Mouse (Mus musculus) kidney, embryonic 15.5 days (tissue): ENCODE measurements around the gene E2f3. TPM values are rescaled to one million over a fixed set of nuclear protein-coding genes. Genes with fewer than 3 reads are reported as not detected.

Experiments used
- ATAC-seq: fragments of 200-750 bp; cut with Nextera tagmentation; replicated peaks from 2 replicates; pipeline ENCODE4 v1.8.0; 2017; ENCODE audit warnings: moderate TSS enrichment; ENCODE audit not compliant: low FRiP score
- H3K27ac ChIP-seq: fragments of 300-500 bp; sonication (generic); 2 replicates; pipeline ENCODE4 v1.5.1; 2015; ENCODE audit warnings: mild to moderate bottlenecking, inconsistent platforms
- H3K27me3 ChIP-seq: fragments of 300-500 bp; sonication (generic); 2 replicates; pipeline ENCODE4 v1.6.1; 2015; ENCODE audit warnings: inconsistent platforms
- H3K36me3 ChIP-seq: fragments of 300-500 bp; sonication (generic); 2 replicates; pipeline ENCODE4 v1.6.1; 2015; ENCODE audit warnings: inconsistent platforms
- H3K4me1 ChIP-seq: fragments of 300-500 bp; sonication (generic); 2 replicates; pipeline ENCODE4 v1.6.1; 2015; ENCODE audit warnings: inconsistent platforms
- H3K4me2 ChIP-seq: fragments of 300-500 bp; sonication (generic); 2 replicates; pipeline ENCODE4 v1.6.1; 2015; ENCODE audit warnings: moderate library complexity, mild to moderate bottlenecking, inconsistent platforms
- H3K4me3 ChIP-seq: fragments of 300-500 bp; sonication (generic); replicated peaks from 2 replicates; pipeline ENCODE4 v1.5.1; 2015; ENCODE audit warnings: mild to moderate bottlenecking, inconsistent platforms
- H3K9ac ChIP-seq: fragments of 300-500 bp; sonication (generic); 2 replicates; pipeline ENCODE4 v1.6.1; 2015; ENCODE audit warnings: mild to moderate bottlenecking, inconsistent platforms
- H3K9me3 ChIP-seq: fragments of 300-500 bp; sonication (generic); replicated peaks from 2 replicates; pipeline ENCODE4 v1.6.1; 2016; ENCODE audit warnings: inconsistent platforms
- WGBS: fragments of 180-500 bp; shearing (Covaris S2); methylation state at CpG from one replicate; pipeline ENCODE4 v1.1.7; 2015; ENCODE audit warnings: mixed read lengths; 5-methylcytosine and 5-hydroxymethylcytosine counted together
- polyA plus RNA-seq: library from polyadenylated mRNA; unstranded; fragments of >200 nt; fragmentation: Nextera tagmentation; extraction: Ambion mirVana; gene quantifications from 2 replicates; pipeline ENCODE4 v1.2.1, GENCODE M21; 2015

E2f3 gene
- polyA plus RNA-seq, 1 experiment from 2014 or later: 14.6 TPM

GRCm38 (mm10) chr13:29973610-29974009 is 12.3 kb downstream of the E2f3 start:
- Histone ChIP-seq H3K9me3 (no peaks in the 10 kb centered on the region), H3K9ac (no peak overlapping the region), H3K4me2 (no peak overlapping the region), H3K27ac (no peak overlapping the region), H3K36me3 (peaks cover 31% of the 10 kb centered on the region), H3K4me1 (0 out of 2 replicates have a peak, but pooled peaks cover 2% of the 10 kb centered on the region), H3K4me3 (no peak overlapping the region), H3K27me3 (no peaks in the 10 kb centered on the region)
- 93% methylated on average over 6 of the region's 6 CpGs for WGBS
- no peak for ATAC-seq

GRCm38 (mm10) chr13:29970333-29970732 is 15.5 kb downstream of the E2f3 start:
- Histone ChIP-seq H3K4me2 (no peak overlapping the region), H3K27ac (no peak overlapping the region), H3K9me3 (no peaks in the 10 kb centered on the region), H3K4me3 (no peak overlapping the region), H3K4me1 (no peaks in the 10 kb centered on the region), H3K36me3 (peaks cover 24% of the 10 kb centered on the region), H3K9ac (no peak overlapping the region), H3K27me3 (no peaks in the 10 kb centered on the region)
- no peak for ATAC-seq
- WGBS: 94% methylated on average over 7 of the region's 7 CpGs

- H3K9ac ChIP-seq: no peak overlapping the region
- no peaks in the 10 kb centered on the region for H3K27me3 ChIP-seq
- H3K36me3 ChIP-seq: peaks cover 24% of the 10 kb centered on the region
- no peaks in the 10 kb centered on the region for H3K9me3 ChIP-seq
- H3K4me2 ChIP-seq: no peak overlapping the region
- 94% methylated on average over 7 of the region's 7 CpGs for WGBS
- H3K27ac ChIP-seq: no peak overlapping the region
- no peak overlapping the region for H3K4me3 ChIP-seq
- ATAC-seq: no peak
- H3K4me1 ChIP-seq: no peaks in the 10 kb centered on the region
Observed at GRCm38 (mm10) chr13:29968636-29969035, 17.2 kb downstream of the E2f3 start.

- Histone ChIP-seq H3K27me3 (no peaks in the 10 kb centered on the region), H3K4me2 (no peak overlapping the region), H3K9me3 (no peaks in the 10 kb centered on the region), H3K4me1 (no peaks in the 10 kb centered on the region), H3K9ac (no peak overlapping the region), H3K4me3 (no peak overlapping the region), H3K36me3 (peaks cover 34% of the 10 kb centered on the region), H3K27ac (no peak overlapping the region)
- no peak for ATAC-seq
- 81% methylated on average over 5 of the region's 5 CpGs for WGBS
Observed at GRCm38 (mm10) chr13:29967367-29967766, 18.5 kb downstream of the E2f3 start.

GRCm38 (mm10) chr13:29966966-29967365 is 18.9 kb downstream of the E2f3 start:
- WGBS: 96% methylated on average over 8 of the region's 8 CpGs
- H3K4me3 ChIP-seq: no peak overlapping the region
- no peak for ATAC-seq

GRCm38 (mm10) chr13:29964087-29964486 is 21.8 kb downstream of the E2f3 start:
- H3K27ac ChIP-seq: no peak overlapping the region
- H3K9me3 ChIP-seq: no peaks in the 10 kb centered on the region
- WGBS: 92% methylated on average over 6 of the region's 6 CpGs
- H3K36me3 ChIP-seq: peaks cover 27% of the 10 kb centered on the region
- peaks cover 8% of the 10 kb centered on the region; the same call in 1 of the 2 replicates for H3K4me1 ChIP-seq
- H3K9ac ChIP-seq: no peak overlapping the region
- no peaks in the 10 kb centered on the region for H3K27me3 ChIP-seq
- ATAC-seq: no peak
- no peak overlapping the region for H3K4me3 ChIP-seq
- no peak overlapping the region for H3K4me2 ChIP-seq

More at GRCm38 (mm10) chr13:29966966-29967365, 18.9 kb downstream of the E2f3 start:
- Histone ChIP-seq H3K27me3 (no peaks in the 10 kb centered on the region), H3K9me3 (no peaks in the 10 kb centered on the region), H3K27ac (no peak overlapping the region), H3K9ac (no peak overlapping the region), H3K4me1 (no peaks in the 10 kb centered on the region), H3K4me2 (no peak overlapping the region), H3K36me3 (peaks cover 32% of the 10 kb centered on the region)

- Histone ChIP-seq H3K4me2 (no peak overlapping the region), H3K9ac (no peak overlapping the region), H3K36me3 (peaks cover 10% of the 10 kb centered on the region), H3K4me3 (no peak overlapping the region), H3K27me3 (no peaks in the 10 kb centered on the region), H3K4me1 (peaks cover 40% of the 10 kb centered on the region), H3K9me3 (no peaks in the 10 kb centered on the region), H3K27ac (no peak overlapping the region)
- ATAC-seq: no peak
- WGBS: 91% methylated on average over 6 of the region's 6 CpGs
Observed at GRCm38 (mm10) chr13:29960416-29960815, 25.4 kb downstream of the E2f3 start.

GRCm38 (mm10) chr13:29957731-29958254 is 28.1 kb downstream of the E2f3 start:
- 23% methylated on average over 9 of the region's 9 CpGs for whole genome bisulfite sequencing
- peaks cover 52% of the 10 kb centered on the region for H3K4me1 ChIP-seq
- H3K36me3 ChIP-seq: peaks cover 5% of the 10 kb centered on the region; the same call in 1 of the 2 replicates
- H3K27ac ChIP-seq: peak overlapping the region; percentile 80
- no peak overlapping the region for H3K4me2 ChIP-seq
- no peaks in the 10 kb centered on the region for H3K27me3 ChIP-seq
- no peak overlapping the region for H3K9ac ChIP-seq
- no peak overlapping the region for H3K4me3 ChIP-seq
- peak; percentile 91 for ATAC-seq
- H3K9me3 ChIP-seq: 0 out of 2 replicates have a peak, but pooled peaks cover 2% of the 10 kb centered on the region

- H3K4me1 ChIP-seq: peaks cover 52% of the 10 kb centered on the region
- ATAC-seq: peak; percentile 12; the same call in 1 of the 2 replicates
- WGBS: 72% methylated on average over 12 of the region's 12 CpGs
Observed at GRCm38 (mm10) chr13:29956821-29957421, 28.9 kb downstream of the E2f3 start.

GRCm38 (mm10) chr13:29955296-29955695 is 30.6 kb downstream of the E2f3 start:
- no peak for ATAC-seq
- H3K9ac ChIP-seq: no peak overlapping the region
- H3K4me1 ChIP-seq: peaks cover 52% of the 10 kb centered on the region

More at GRCm38 (mm10) chr13:29956821-29957421, 28.9 kb downstream of the E2f3 start:
- Histone ChIP-seq H3K27me3 (no peaks in the 10 kb centered on the region), H3K4me2 (no peak overlapping the region), H3K36me3 (peaks cover 4% of the 10 kb centered on the region; the same call in 1 of the 2 replicates), H3K4me3 (no peak overlapping the region), H3K27ac (peak overlapping the region; percentile 80), H3K9ac (no peak overlapping the region), H3K9me3 (0 out of 2 replicates have a peak, but pooled peaks cover 2% of the 10 kb centered on the region)

GRCm38 (mm10) chr13:29954741-29955140 is 31.1 kb downstream of the E2f3 start:
- H3K27ac ChIP-seq: peak overlapping the region; percentile 78
- 0 out of 2 replicates have a peak, but pooled peaks cover 2% of the 10 kb centered on the region for H3K9me3 ChIP-seq
- no peaks in the 10 kb centered on the region for H3K27me3 ChIP-seq
- H3K9ac ChIP-seq: no peak overlapping the region
- ATAC-seq: no peak
- H3K4me3 ChIP-seq: no peak overlapping the region
- H3K4me2 ChIP-seq: 0 out of 2 replicates have a peak overlapping the region, but pooled peaks have one; percentile 14
- H3K36me3 ChIP-seq: peaks cover 22% of the 10 kb centered on the region
- 51% methylated on average over 10 of the region's 10 CpGs for WGBS
- H3K4me1 ChIP-seq: peaks cover 49% of the 10 kb centered on the region

More at GRCm38 (mm10) chr13:29955296-29955695, 30.6 kb downstream of the E2f3 start:
- H3K27me3 ChIP-seq: no peaks in the 10 kb centered on the region
- peak overlapping the region; percentile 78 for H3K27ac ChIP-seq
- 0 out of 2 replicates have a peak overlapping the region, but pooled peaks have one; percentile 14 for H3K4me2 ChIP-seq
- H3K4me3 ChIP-seq: no peak overlapping the region
- WGBS: 43% methylated on average over 11 of the region's 11 CpGs
- H3K36me3 ChIP-seq: peaks cover 16% of the 10 kb centered on the region
- H3K9me3 ChIP-seq: 0 out of 2 replicates have a peak, but pooled peaks cover 2% of the 10 kb centered on the region

GRCm38 (mm10) chr13:29953417-29954045 is 32.3 kb downstream of the E2f3 start:
- Histone ChIP-seq H3K9ac (no peak overlapping the region), H3K27ac (no peak overlapping the region), H3K27me3 (no peaks in the 10 kb centered on the region), H3K4me1 (peaks cover 43% of the 10 kb centered on the region), H3K4me2 (no peak overlapping the region), H3K4me3 (no peak overlapping the region), H3K36me3 (peaks cover 26% of the 10 kb centered on the region), H3K9me3 (0 out of 2 replicates have a peak, but pooled peaks cover 2% of the 10 kb centered on the region)
- 78% methylated on average over 4 of the region's 4 CpGs for WGBS
- ATAC-seq: no peak
